Mouse (Mus musculus) liver, postnatal 0 days (tissue): ENCODE measurements around the gene Myo3b.

ENCODE experiments used
- CTCF ChIP-seq: sonication (generic); IDR thresholded peaks from 2 replicates; pipeline ENCODE4 v1.5.1; 2016; ENCODE audit warnings: antibody characterized with exemption, low read depth
- EP300 ChIP-seq: IDR thresholded peaks from 2 replicates; pipeline ENCODE4 v1.6.1; 2016; ENCODE audit warnings: antibody characterized with exemption, low read depth, mild to moderate bottlenecking

DNA sequence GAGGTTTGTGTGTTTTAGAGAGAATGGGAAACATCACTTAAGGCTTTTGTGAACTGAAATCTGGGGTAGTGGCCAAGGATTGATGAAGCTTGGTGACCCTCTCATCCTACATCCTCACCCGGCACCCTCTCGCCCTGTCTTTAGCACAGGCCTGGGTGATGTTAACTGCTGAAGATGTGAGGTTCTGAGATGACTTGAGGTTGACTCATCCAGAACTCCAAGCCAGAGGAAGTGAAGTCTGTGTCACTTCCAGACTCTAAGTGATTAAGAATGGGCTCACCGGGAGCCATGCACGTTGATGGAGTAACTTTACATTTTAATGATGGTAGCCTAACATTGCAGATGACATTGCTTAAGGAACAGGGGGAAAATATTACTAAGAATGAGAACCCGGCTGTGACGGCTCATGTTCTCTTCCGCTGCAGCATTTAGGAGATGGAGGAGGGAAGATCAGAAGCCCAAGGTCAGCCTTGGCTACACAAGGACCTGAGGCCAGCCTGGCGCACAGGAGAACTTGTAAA is 143.3 kb downstream of the Myo3b start:
- TF ChIP-seq CTCF (no peak), EP300 (no peak)
